Mouse (Mus musculus): ENCODE measurements around the gene Arnt. TPM values are rescaled to one million over a fixed set of nuclear protein-coding genes. Genes with fewer than 3 reads are reported as not detected.

Gene Arnt
- polyA plus RNA-seq, 1 experiment from 2014 or later = 41.0 TPM

DNA sequence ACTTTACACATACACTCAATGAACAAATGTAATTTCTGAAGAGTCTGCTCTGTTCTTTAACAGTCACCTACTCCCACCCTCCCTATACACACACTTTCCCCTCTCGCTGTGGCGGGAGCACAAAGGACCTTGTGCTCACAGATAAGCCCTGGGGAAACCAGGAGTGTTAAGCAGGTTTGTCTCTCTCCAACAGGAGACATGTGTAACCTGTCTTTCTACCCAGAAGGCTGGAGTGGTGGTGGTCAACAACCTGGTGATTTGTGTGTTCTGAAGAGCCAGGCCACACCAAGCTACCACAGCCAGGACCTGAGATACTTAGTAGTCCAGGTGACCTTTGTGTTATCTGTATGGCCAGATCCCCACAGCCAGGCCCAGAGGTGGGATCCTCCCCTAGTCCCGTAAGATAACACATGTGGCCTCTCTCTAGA lies 82.4 kb downstream of the Arnt start:
- Histone ChIP-seq H3K4me1 (ENCODE audit: insufficient read depth) (no peaks in the 10 kb centered on the region), H3K27me3 (ENCODE audit: insufficient read depth, low read length) (no peaks in the 10 kb centered on the region), H3K4me2 (no peak overlapping the region), H3K4me3 (ENCODE audit: low read depth, low read length) (no peak overlapping the region), H3K27ac (ENCODE audit: low read depth) (peak overlapping the region; percentile 26; the same call in 1 of the 2 replicates), H3K9ac (no peak overlapping the region), H3K9me3 (ENCODE audit: low read depth, low read length) (no peaks in the 10 kb centered on the region), H3K36me3 (ENCODE audit: insufficient read depth) (no peaks in the 10 kb centered on the region)
- ATAC-seq (ENCODE audit: insufficient read depth) (0 out of 2 replicates have a peak, but pooled peaks have one; percentile 73), DNase-seq (no peak)
- no peak for TF ChIP-seq CTCF (IDR thresholded peaks at IDR 0.05; ENCODE audit: low read depth)
- 74% methylated on average over 3 of the region's 3 CpGs for whole genome bisulfite sequencing

- no peak overlapping the region for H3K4me3 ChIP-seq (ENCODE audit: low read depth, low read length)
- no peaks in the 10 kb centered on the region for H3K4me1 ChIP-seq (ENCODE audit: insufficient read depth)
- WGBS = 19% methylated on average over 10 of the region's 10 CpGs
- no peak overlapping the region for H3K9ac ChIP-seq
- no peaks in the 10 kb centered on the region for H3K9me3 ChIP-seq (ENCODE audit: low read depth, low read length)
- H3K27ac ChIP-seq (ENCODE audit: low read depth) = no peak overlapping the region; the same call in 1 of the 2 replicates
- ATAC-seq (ENCODE audit: insufficient read depth) = peak; percentile 53; the same call in 1 of the 2 replicates
- DNase-seq = peak; percentile 91
- peak; percentile 89 for TF ChIP-seq CTCF (IDR thresholded peaks at IDR 0.05; ENCODE audit: low read depth)
- no peak overlapping the region for H3K4me2 ChIP-seq
- H3K27me3 ChIP-seq (ENCODE audit: insufficient read depth, low read length) = no peaks in the 10 kb centered on the region
- no peaks in the 10 kb centered on the region for H3K36me3 ChIP-seq (ENCODE audit: insufficient read depth)
Measured at GRCm38 (mm10) chr3:95517493-95517898, 83.3 kb downstream of the Arnt start.

DNA sequence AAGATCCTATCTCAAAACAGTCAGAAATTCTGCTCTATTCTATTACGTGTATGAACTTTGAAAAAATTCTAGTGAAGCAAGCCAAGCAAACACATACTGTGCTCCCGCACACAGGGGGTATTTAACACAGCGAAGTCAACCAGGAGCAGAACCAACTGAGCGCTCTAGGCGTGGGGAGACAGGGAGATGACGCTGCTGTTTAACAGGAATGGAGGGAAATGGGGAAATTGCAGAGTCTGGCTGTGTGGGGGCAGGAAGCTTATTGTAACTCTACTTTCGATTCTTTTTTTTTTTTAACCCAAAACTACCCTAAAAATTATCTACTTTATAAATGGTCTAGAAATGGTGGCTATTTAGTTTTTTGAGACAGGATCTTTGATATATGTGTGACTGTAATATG lies 84.7 kb downstream of the Arnt start:
- Histone ChIP-seq H3K9ac (no peak overlapping the region), H3K4me1 (ENCODE audit: insufficient read depth) (no peaks in the 10 kb centered on the region), H3K27ac (ENCODE audit: low read depth) (no peak overlapping the region), H3K4me3 (ENCODE audit: low read depth, low read length) (no peak overlapping the region), H3K9me3 (ENCODE audit: low read depth, low read length) (no peaks in the 10 kb centered on the region), H3K27me3 (ENCODE audit: insufficient read depth, low read length) (no peaks in the 10 kb centered on the region), H3K36me3 (ENCODE audit: insufficient read depth) (no peaks in the 10 kb centered on the region), H3K4me2 (no peak overlapping the region)
- no peak for ATAC-seq (ENCODE audit: insufficient read depth)
- no peak for TF ChIP-seq CTCF (IDR thresholded peaks at IDR 0.05; ENCODE audit: low read depth)
- DNase-seq = no peak
- WGBS = 70% methylated on average over 7 of the region's 7 CpGs

DNA sequence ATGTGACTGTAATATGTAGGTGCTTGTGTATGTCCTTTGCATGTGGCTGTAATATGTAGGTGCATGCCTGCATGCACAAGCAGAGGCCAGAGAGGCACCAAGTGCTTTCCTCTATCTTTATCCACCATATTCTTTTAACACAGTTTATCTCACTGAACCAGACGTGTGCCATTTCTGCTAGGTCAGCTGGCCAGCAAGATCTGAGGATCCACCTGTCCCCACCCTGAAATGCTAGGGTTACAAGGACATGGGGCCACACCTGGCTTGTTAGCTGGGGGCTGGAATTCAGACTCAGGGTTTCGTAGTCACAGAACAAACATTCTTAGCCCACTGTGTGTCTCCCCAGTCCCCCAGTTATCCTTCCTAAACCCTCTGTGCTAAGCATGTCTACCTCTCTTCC lies 85.1 kb downstream of the Arnt start:
- no peak for TF ChIP-seq CTCF (IDR thresholded peaks at IDR 0.05; ENCODE audit: low read depth)
- no peaks in the 10 kb centered on the region for H3K4me1 ChIP-seq (ENCODE audit: insufficient read depth)
- H3K9me3 ChIP-seq (ENCODE audit: low read depth, low read length) = no peaks in the 10 kb centered on the region
- ATAC-seq (ENCODE audit: insufficient read depth) (peak; percentile 19; the same call in 1 of the 2 replicates), DNase-seq (no peak)
- H3K9ac ChIP-seq = no peak overlapping the region
- H3K27me3 ChIP-seq (ENCODE audit: insufficient read depth, low read length) = no peaks in the 10 kb centered on the region
- WGBS = 42% methylated on average over 2 of the region's 2 CpGs
- no peak overlapping the region for H3K4me3 ChIP-seq (ENCODE audit: low read depth, low read length)
- H3K4me2 ChIP-seq = no peak overlapping the region
- no peak overlapping the region; the same call in 1 of the 2 replicates for H3K27ac ChIP-seq (ENCODE audit: low read depth)
- no peaks in the 10 kb centered on the region for H3K36me3 ChIP-seq (ENCODE audit: insufficient read depth)

DNA sequence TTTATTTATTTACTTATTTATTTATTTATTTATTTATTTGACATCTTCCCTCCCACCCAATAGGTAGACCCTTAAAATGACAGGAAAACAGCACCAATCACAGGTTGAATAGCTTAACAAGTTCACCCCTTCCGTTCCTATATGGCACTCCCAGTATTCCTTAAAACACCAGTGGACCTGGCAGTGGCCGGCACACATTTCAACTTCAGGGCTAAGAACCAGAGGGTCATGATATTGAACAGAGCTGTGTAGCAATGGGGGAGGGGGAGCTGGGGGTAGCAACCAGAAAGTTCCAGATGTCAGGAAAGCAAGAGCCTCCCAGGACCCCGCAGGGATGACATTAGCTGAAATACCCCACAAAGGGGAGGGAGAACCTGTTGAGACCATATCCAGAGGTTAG lies 85.9 kb downstream of the Arnt start:
- Histone ChIP-seq H3K4me3 (ENCODE audit: low read depth, low read length) (no peak overlapping the region), H3K4me1 (ENCODE audit: insufficient read depth) (no peaks in the 10 kb centered on the region), H3K27me3 (ENCODE audit: insufficient read depth, low read length) (no peaks in the 10 kb centered on the region), H3K4me2 (no peak overlapping the region), H3K9me3 (ENCODE audit: low read depth, low read length) (no peaks in the 10 kb centered on the region), H3K36me3 (ENCODE audit: insufficient read depth) (no peaks in the 10 kb centered on the region), H3K27ac (ENCODE audit: low read depth) (no peak overlapping the region), H3K9ac (no peak overlapping the region)
- no peak for TF ChIP-seq CTCF (IDR thresholded peaks at IDR 0.05; ENCODE audit: low read depth)
- WGBS = 86% methylated on average over 3 of the region's 3 CpGs
- ATAC-seq (ENCODE audit: insufficient read depth) (no peak), DNase-seq (no peak)

GRCm38 (mm10) chr3:95521168-95521567 lies 87.0 kb downstream of the Arnt start:
- ATAC-seq (ENCODE audit: insufficient read depth) (no peak), DNase-seq (no peak)
- Histone ChIP-seq H3K36me3 (ENCODE audit: insufficient read depth) (no peaks in the 10 kb centered on the region), H3K4me2 (no peak overlapping the region), H3K4me1 (ENCODE audit: insufficient read depth) (no peaks in the 10 kb centered on the region), H3K9ac (no peak overlapping the region), H3K4me3 (ENCODE audit: low read depth, low read length) (no peak overlapping the region), H3K9me3 (ENCODE audit: low read depth, low read length) (no peaks in the 10 kb centered on the region), H3K27me3 (ENCODE audit: insufficient read depth, low read length) (no peaks in the 10 kb centered on the region), H3K27ac (ENCODE audit: low read depth) (no peak overlapping the region)
- 86% methylated on average over 10 of the region's 10 CpGs for whole genome bisulfite sequencing
- TF ChIP-seq CTCF (IDR thresholded peaks at IDR 0.05; ENCODE audit: low read depth) = no peak

- Histone ChIP-seq H3K27me3 (ENCODE audit: insufficient read depth, low read length) (no peaks in the 10 kb centered on the region), H3K4me2 (no peak overlapping the region), H3K4me3 (ENCODE audit: low read depth, low read length) (no peak overlapping the region), H3K27ac (ENCODE audit: low read depth) (no peak overlapping the region), H3K4me1 (ENCODE audit: insufficient read depth) (no peaks in the 10 kb centered on the region), H3K9ac (no peak overlapping the region), H3K9me3 (ENCODE audit: low read depth, low read length) (no peaks in the 10 kb centered on the region), H3K36me3 (ENCODE audit: insufficient read depth) (no peaks in the 10 kb centered on the region)
- 37% methylated on average over 3 of the region's 3 CpGs for WGBS
- no peak for TF ChIP-seq CTCF (IDR thresholded peaks at IDR 0.05; ENCODE audit: low read depth)
- ATAC-seq (ENCODE audit: insufficient read depth) (no peak), DNase-seq (peak; percentile 25)
Measured at GRCm38 (mm10) chr3:95523662-95524061, 89.5 kb downstream of the Arnt start.

DNA sequence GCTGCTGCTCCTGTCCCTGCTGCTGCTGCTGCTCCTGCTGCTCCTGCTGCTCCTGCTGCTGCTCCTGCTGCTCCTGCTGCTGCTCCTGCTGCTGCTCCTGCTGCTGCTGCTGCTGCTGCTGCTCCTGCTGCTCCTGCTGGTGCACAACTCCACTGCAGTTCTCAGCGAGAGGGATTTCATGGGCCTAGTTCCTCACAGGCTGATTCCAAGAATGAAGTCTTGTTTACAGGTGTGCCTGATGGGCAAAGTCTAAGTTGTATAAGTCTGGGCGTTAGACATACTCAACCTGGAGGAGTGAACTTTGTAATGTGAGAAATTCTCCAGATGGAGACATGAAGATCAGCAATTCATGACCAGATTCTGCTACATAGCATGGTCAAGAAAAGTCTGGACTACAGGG lies 90.5 kb downstream of the Arnt start:
- DNase-seq (no peak), ATAC-seq (ENCODE audit: insufficient read depth) (no peak)
- H3K4me3 ChIP-seq (ENCODE audit: low read depth, low read length) = no peak overlapping the region
- 52% methylated on average over 2 of the region's 2 CpGs for WGBS
- no peaks in the 10 kb centered on the region for H3K4me1 ChIP-seq (ENCODE audit: insufficient read depth)
- no peak overlapping the region for H3K27ac ChIP-seq (ENCODE audit: low read depth)
- no peak for TF ChIP-seq CTCF (IDR thresholded peaks at IDR 0.05; ENCODE audit: low read depth)
- no peaks in the 10 kb centered on the region for H3K36me3 ChIP-seq (ENCODE audit: insufficient read depth)
- no peak overlapping the region for H3K9ac ChIP-seq
- no peaks in the 10 kb centered on the region for H3K9me3 ChIP-seq (ENCODE audit: low read depth, low read length)
- no peaks in the 10 kb centered on the region for H3K27me3 ChIP-seq (ENCODE audit: insufficient read depth, low read length)
- H3K4me2 ChIP-seq = no peak overlapping the region
